Mouse (Mus musculus) midbrain, embryonic 10.5 days (tissue): ENCODE measurements around the gene Zfp663. TPM values are rescaled to one million over a fixed set of nuclear protein-coding genes. Genes with fewer than 3 reads are reported as not detected.

Source experiments
- DNase-seq: peaks from one replicate; pipeline ENCODE4 v3.0.0-alpha.2; 2017; ENCODE audit warnings: low spot score
- H3K27ac ChIP-seq: fragments of 300-500 bp; sonication (generic); replicated peaks from 2 replicates; pipeline ENCODE4 v1.5.1; 2016; ENCODE audit warnings: mild to moderate bottlenecking
- H3K27me3 ChIP-seq: fragments of 300-500 bp; sonication (generic); 2 replicates; pipeline ENCODE4 v1.6.1; 2016; ENCODE audit warnings: low read depth, mild to moderate bottlenecking; ENCODE audit not compliant: poor library complexity, severe bottlenecking
- H3K36me3 ChIP-seq: fragments of 300-500 bp; sonication (generic); 2 replicates; pipeline ENCODE4 v1.6.1; 2016; ENCODE audit warnings: mild to moderate bottlenecking, moderate library complexity
- H3K4me1 ChIP-seq: fragments of 300-500 bp; sonication (generic); 2 replicates; pipeline ENCODE4 v1.6.1; 2016
- H3K4me3 ChIP-seq: fragments of 300-500 bp; sonication (generic); 2 replicates; pipeline ENCODE4 v1.5.1; 2016; ENCODE audit warnings: mild to moderate bottlenecking, moderate library complexity
- H3K9me3 ChIP-seq: fragments of 300-500 bp; sonication (generic); replicated peaks from 2 replicates; pipeline ENCODE4 v1.6.1; 2016; ENCODE audit warnings: mild to moderate bottlenecking
- WGBS: fragments of 180-500 bp; shearing (Covaris S2); methylation state at CpG from one replicate; pipeline ENCODE4 v1.1.7; 2016; 5-methylcytosine and 5-hydroxymethylcytosine counted together
- polyA plus RNA-seq: library from polyadenylated mRNA; unstranded; fragments of >200 nt; fragmentation: Nextera tagmentation; extraction: Ambion mirVana; gene quantifications from 2 replicates; pipeline ENCODE4 v1.2.1, GENCODE M21; 2016

Gene Zfp663
- polyA plus RNA-seq, 1 experiment from 2014 or later, result 6.0 TPM

- DNase-seq, result no peak
- Histone ChIP-seq H3K27me3 (peaks cover 50% of the 10 kb centered on the region), H3K36me3 (peaks cover 5% of the 10 kb centered on the region), H3K27ac (peak overlapping the region; percentile 91), H3K4me3 (peak overlapping the region; percentile 94), H3K9me3 (no peaks in the 10 kb centered on the region), H3K4me1 (peaks cover 64% of the 10 kb centered on the region)
- 3% methylated on average over 30 of the region's 30 CpGs for WGBS
Observed at GRCm38 (mm10) chr2:165325521-165326303, 42.8 kb downstream of the Zfp663 start.

- Histone ChIP-seq H3K4me3 (0 out of 2 replicates have a peak overlapping the region, but pooled peaks have one; percentile 94), H3K27me3 (peaks cover 60% of the 10 kb centered on the region), H3K27ac (peak overlapping the region; percentile 24; the same call in 1 of the 2 replicates), H3K9me3 (no peaks in the 10 kb centered on the region), H3K36me3 (peaks cover 5% of the 10 kb centered on the region), H3K4me1 (peaks cover 79% of the 10 kb centered on the region)
- DNase-seq, result no peak
- 69% methylated on average over 5 of the region's 5 CpGs for WGBS
Observed at GRCm38 (mm10) chr2:165323928-165324327, 44.6 kb downstream of the Zfp663 start.

GRCm38 (mm10) chr2:165323484-165323883 lies 45.0 kb downstream of the Zfp663 start:
- no peaks in the 10 kb centered on the region for H3K9me3 ChIP-seq
- H3K4me3 ChIP-seq, result no peak overlapping the region
- no peak overlapping the region for H3K27ac ChIP-seq
- peaks cover 61% of the 10 kb centered on the region for H3K27me3 ChIP-seq
- DNase-seq, result no peak
- peaks cover 5% of the 10 kb centered on the region for H3K36me3 ChIP-seq
- 77% methylated on average over 5 of the region's 5 CpGs for WGBS
- H3K4me1 ChIP-seq, result peaks cover 81% of the 10 kb centered on the region

GRCm38 (mm10) chr2:165321981-165322735 lies 46.4 kb downstream of the Zfp663 start:
- WGBS, result 90% methylated on average over 22 of the region's 22 CpGs
- peaks cover 85% of the 10 kb centered on the region for H3K4me1 ChIP-seq
- peaks cover 5% of the 10 kb centered on the region for H3K36me3 ChIP-seq
- H3K27ac ChIP-seq, result no peak overlapping the region
- DNase-seq, result no peak
- H3K27me3 ChIP-seq, result peaks cover 53% of the 10 kb centered on the region
- H3K4me3 ChIP-seq, result no peak overlapping the region
- no peaks in the 10 kb centered on the region for H3K9me3 ChIP-seq

- peaks cover 53% of the 10 kb centered on the region for H3K27me3 ChIP-seq
- peak overlapping the region; percentile 55 for H3K27ac ChIP-seq
- WGBS, result 66% methylated on average over 8 of the region's 8 CpGs
- H3K9me3 ChIP-seq, result no peaks in the 10 kb centered on the region
- H3K36me3 ChIP-seq, result peaks cover 5% of the 10 kb centered on the region
- H3K4me1 ChIP-seq, result peaks cover 88% of the 10 kb centered on the region
- no peak for DNase-seq
- no peak overlapping the region for H3K4me3 ChIP-seq
Observed at GRCm38 (mm10) chr2:165321381-165321888, 47.1 kb downstream of the Zfp663 start.

DNA sequence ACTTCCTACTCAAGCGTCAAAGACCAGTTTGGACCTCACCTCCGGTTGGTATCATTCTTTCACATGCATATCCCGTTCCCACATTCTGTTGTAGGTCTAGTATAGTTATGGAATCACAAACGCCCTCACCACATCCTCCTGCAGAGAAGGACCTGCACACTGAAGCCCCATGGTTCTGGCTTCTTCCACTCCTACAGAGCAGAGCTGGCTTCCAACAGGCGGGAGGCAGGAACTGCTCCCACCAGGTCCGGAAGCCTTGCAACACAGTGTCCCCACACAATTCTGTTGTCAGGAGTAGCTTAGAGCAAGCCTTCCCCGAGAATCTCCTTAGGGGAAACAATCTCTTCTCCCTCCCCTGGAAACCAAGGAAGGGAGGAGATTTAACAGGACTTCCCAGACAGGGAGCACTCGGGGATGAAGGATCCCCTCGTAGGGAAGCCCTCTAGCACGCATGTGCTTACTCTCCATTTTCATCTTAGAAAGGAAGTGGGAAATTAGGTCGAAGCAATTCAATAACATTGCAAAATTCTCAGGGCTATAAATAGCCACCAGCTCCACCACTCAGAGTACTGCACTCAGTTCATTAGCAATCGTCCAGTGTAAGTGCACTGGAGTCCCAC lies 47.9 kb downstream of the Zfp663 start:
- H3K4me1 ChIP-seq, result peaks cover 94% of the 10 kb centered on the region

GRCm38 (mm10) chr2:165319503-165319902 lies 49.0 kb downstream of the Zfp663 start:
- Histone ChIP-seq H3K9me3 (no peaks in the 10 kb centered on the region), H3K4me1 (peaks cover 94% of the 10 kb centered on the region), H3K27me3 (peaks cover 71% of the 10 kb centered on the region), H3K36me3 (peaks cover 21% of the 10 kb centered on the region), H3K27ac (no peak overlapping the region), H3K4me3 (no peak overlapping the region)
- DNase-seq, result no peak
- 94% methylated on average over 4 of the region's 4 CpGs for WGBS

More for the DNA sequence above, 47.9 kb downstream of the Zfp663 start:
- peaks cover 10% of the 10 kb centered on the region for H3K36me3 ChIP-seq
- no peak overlapping the region for H3K4me3 ChIP-seq
- H3K27me3 ChIP-seq, result peaks cover 61% of the 10 kb centered on the region
- no peaks in the 10 kb centered on the region for H3K9me3 ChIP-seq
- H3K27ac ChIP-seq, result peak overlapping the region; percentile 55
- 73% methylated on average over 12 of the region's 12 CpGs for WGBS
- DNase-seq, result no peak

- peaks cover 74% of the 10 kb centered on the region for H3K27me3 ChIP-seq
- no peak overlapping the region for H3K4me3 ChIP-seq
- H3K27ac ChIP-seq, result no peak overlapping the region
- peaks cover 94% of the 10 kb centered on the region for H3K4me1 ChIP-seq
- peaks cover 27% of the 10 kb centered on the region for H3K36me3 ChIP-seq
- no peaks in the 10 kb centered on the region for H3K9me3 ChIP-seq
- 89% methylated on average over 7 of the region's 7 CpGs for WGBS
- DNase-seq, result no peak
Observed at GRCm38 (mm10) chr2:165318941-165319340, 49.6 kb downstream of the Zfp663 start.

DNA sequence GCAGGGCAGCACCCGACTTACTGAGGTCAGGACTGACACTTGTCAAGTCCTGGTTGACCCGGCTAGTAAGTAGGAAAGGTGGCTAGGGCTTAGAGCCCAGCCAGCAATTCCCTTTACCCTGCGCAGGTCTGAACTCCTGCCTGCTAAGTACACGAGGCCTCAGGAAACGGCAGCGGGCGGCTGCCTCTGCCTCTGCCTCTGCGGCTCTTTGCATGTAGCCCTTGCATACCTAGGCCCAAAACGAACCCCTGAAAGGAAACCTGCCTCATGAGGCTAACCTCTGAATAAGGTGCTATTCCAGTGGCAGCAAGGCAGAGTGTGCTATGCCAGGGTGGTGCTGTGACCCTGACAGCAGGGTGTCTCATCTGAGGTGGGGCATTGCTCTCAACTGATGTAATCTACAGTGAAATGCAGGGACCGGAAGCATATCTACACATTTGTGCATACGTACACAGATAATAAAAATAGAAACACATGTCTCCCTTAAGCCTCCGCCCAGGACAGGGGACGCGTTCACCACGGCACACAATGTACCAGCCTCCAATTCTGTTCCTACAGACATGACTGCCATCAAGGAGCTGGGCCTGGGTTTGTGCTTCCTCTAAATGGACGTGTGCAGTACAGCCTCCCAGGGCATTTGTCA lies 50.8 kb downstream of the Zfp663 start:
- WGBS, result 60% methylated on average over 16 of the region's 16 CpGs
- H3K4me1 ChIP-seq, result peaks cover 97% of the 10 kb centered on the region

DNA sequence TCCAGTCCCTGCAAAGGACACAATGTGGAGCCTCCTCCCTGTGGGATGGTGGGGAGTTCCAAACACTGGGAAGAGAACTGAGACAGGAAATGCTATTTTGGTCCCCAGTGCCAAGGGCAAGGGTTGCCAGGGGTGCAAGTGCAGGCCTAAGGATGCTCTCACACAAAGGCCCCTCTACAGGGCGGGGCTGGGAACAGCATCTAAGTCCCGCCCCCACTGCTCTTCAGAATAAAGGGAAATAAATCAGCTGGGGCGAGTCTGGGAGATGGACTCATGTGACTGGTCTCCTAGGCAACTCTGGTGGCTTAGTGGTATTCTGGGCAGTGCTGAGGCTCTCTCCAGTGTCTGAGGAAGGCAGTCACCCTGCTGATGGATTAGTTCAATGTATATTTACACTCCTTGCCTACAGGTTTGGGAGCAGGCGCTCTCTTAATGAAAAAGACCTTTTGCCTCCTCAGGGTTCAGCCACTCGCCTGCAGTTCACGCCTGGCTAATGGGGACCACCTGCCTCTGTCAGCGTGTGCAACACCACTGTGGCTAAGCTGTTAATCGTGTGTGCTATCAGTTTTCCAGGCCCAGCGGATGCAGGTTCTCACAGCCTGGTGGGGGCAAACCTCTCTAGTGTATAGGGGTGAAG lies 51.6 kb downstream of the Zfp663 start:
- peak overlapping the region; percentile 41 for H3K4me3 ChIP-seq
- peak; percentile 89 for DNase-seq
- H3K27me3 ChIP-seq, result peaks cover 82% of the 10 kb centered on the region
- peaks cover 96% of the 10 kb centered on the region for H3K4me1 ChIP-seq
- 3% methylated on average over 9 of the region's 9 CpGs for WGBS
- no peaks in the 10 kb centered on the region for H3K9me3 ChIP-seq
- H3K27ac ChIP-seq, result peak overlapping the region; percentile 86
- peaks cover 45% of the 10 kb centered on the region for H3K36me3 ChIP-seq

More for the DNA sequence above, 50.8 kb downstream of the Zfp663 start:
- Histone ChIP-seq H3K36me3 (peaks cover 39% of the 10 kb centered on the region), H3K27ac (peak overlapping the region; percentile 86), H3K27me3 (peaks cover 80% of the 10 kb centered on the region), H3K9me3 (no peaks in the 10 kb centered on the region), H3K4me3 (peak overlapping the region; percentile 41)
- no peak for DNase-seq

GRCm38 (mm10) chr2:165316204-165316603 lies 52.3 kb downstream of the Zfp663 start:
- no peak for DNase-seq
- Histone ChIP-seq H3K4me1 (peaks cover 95% of the 10 kb centered on the region), H3K36me3 (peaks cover 49% of the 10 kb centered on the region), H3K27me3 (peaks cover 84% of the 10 kb centered on the region), H3K27ac (peak overlapping the region; percentile 86), H3K4me3 (peak overlapping the region; percentile 41; the same call in 1 of the 2 replicates), H3K9me3 (no peaks in the 10 kb centered on the region)
- 50% methylated on average over 10 of the region's 10 CpGs for WGBS

DNA sequence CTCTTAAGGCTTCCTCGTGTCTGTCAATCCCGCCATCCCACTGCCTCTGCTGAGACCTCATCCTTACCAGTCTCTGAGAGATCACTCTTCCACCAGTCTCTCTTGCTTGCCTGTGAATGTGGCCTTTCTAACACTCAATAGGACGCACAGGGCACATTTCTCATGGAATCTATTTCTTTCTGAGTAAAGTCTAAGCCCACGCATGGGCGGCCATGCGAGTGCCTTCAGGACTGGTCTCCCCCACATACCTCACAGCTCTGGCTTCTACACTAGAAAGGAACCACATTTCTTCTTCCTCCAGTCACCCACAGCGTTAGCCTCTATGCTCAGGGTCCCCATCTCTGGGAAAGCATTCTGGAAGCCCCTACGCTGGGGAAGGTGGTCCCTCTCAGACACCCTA lies 54.3 kb downstream of the Zfp663 start:
- H3K36me3 ChIP-seq, result peaks cover 67% of the 10 kb centered on the region
- no peak for DNase-seq
- H3K9me3 ChIP-seq, result no peaks in the 10 kb centered on the region
- no peak overlapping the region for H3K27ac ChIP-seq
- H3K27me3 ChIP-seq, result peaks cover 83% of the 10 kb centered on the region
- H3K4me3 ChIP-seq, result no peak overlapping the region
- 68% methylated on average over 8 of the region's 8 CpGs for WGBS
- H3K4me1 ChIP-seq, result peaks cover 97% of the 10 kb centered on the region
